Mouse (Mus musculus) stomach, postnatal 0 days (tissue): ENCODE data around the gene Dbi.

Experiments
- CTCF ChIP-seq: IDR thresholded peaks from 2 replicates; pipeline ENCODE4 v1.5.1; 2016; ENCODE audit warnings: antibody characterized with exemption, low read depth, mild to moderate bottlenecking, moderate library complexity
- EP300 ChIP-seq: optimal IDR thresholded peaks from 2 replicates; pipeline ENCODE3; 2016; ENCODE audit warnings: antibody characterized with exemption

DNA sequence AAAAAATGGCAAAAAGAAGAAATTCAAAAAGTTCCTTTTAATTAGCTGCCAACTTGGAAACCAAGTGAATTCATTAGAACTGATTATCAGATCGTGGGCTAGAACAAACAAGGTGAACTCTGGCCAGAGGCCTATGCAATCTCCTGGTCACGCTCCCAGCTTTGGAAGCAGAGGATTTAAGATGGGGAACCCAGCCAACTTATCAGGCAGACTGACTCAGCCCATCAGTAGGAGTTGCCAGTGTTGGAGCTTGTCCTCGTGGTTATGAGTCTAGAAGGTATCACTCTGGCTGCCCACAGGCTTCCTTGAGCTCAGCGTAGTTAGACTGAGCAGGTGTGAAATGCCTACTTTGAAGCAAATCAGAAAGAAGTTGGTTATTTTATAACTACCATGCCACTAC is 4.0 kb upstream of the Dbi start:
- TF ChIP-seq CTCF (no peak), EP300 (no peak)
